Mouse (Mus musculus): Measurements from ENCODE around the gene Hdac7. TPM values are rescaled to one million over a fixed set of nuclear protein-coding genes. Genes with fewer than 3 reads are reported as not detected.

Gene Hdac7
- polyA plus RNA-seq, 1 experiment: 827 TPM

DNA sequence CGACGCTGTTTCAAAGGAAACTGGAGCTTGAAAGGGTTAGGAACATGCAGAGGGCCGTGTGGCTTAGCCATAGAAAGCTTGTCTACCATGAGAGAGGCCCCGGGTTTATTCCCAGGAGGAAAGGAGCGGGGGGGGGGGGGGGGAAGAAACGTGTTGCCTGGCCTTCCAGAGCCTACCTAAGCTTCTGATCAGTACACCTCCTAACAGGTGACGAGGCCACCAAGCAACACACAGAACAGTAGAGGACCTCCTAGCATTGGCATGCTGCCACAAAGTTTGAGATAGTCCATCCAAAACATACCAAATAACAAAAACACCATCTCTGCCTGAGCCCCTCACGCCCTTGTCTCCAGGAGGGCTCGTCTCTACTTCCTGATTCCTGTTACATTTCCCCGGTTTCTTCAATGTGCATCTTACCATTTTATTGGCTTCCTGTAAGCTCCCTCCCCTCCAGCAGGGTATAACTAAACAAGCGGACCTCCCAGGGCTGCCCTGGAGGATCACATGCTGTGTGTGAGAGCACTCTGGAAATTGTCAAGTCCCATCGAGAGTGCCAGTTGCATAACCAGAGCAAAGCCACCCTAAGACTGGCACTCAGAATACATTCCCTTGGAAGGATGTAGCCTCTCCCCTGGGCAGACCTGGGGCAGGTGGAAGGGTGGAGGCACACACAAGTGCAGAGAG, 21.6 kb downstream of the Hdac7 start:
- Histone ChIP-seq H3K27ac (ENCODE audit: control insufficient read depth, insufficient read depth, low read length) (no peak overlapping the region), H3K4me1 (replicated peaks; ENCODE audit: control insufficient read depth, insufficient read depth, low read length) (peaks cover 81% of the 10 kb centered on the region), H3K27me3 (ENCODE audit: control insufficient read depth, insufficient read depth, low read length) (no peaks in the 10 kb centered on the region), H3K4me3 (ENCODE audit: control insufficient read depth, insufficient read depth, low read length) (no peak overlapping the region), H3K36me3 (ENCODE audit: control insufficient read depth, insufficient read depth, low read length) (peaks cover 32% of the 10 kb centered on the region)
- WGBS: 30% methylated on average over 11 of the region's 12 CpGs
- no peak for DNase-seq
- no peak for TF ChIP-seq POLR2A (IDR thresholded peaks at IDR 0.05; ENCODE audit: control insufficient read depth, extremely low read depth, insufficient read depth, low read length, poor library complexity)
- no peak for TF ChIP-seq CTCF (IDR thresholded peaks at IDR 0.05; ENCODE audit: borderline replicate concordance, control insufficient read depth, extremely low read depth, insufficient read depth, low read length, poor library complexity)

DNA sequence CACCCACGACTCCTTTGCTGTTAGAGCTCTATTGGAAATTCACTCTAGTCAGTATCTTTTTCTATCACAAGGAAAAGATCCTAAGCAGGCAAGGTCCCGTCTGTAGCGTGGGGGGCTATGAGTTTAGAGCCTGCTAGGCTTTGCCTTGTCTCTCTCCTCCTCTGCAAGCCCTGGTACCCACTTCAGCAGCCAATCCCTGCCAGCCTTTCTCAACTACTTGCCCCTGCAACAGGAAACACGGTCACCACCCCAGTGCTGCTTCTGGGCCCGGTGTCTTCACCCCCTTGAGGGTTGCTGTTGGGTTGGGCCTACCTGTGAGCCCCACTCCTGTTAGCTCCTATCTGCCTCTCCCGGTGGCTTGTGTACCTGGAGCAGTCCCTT, 22.3 kb downstream of the Hdac7 start:
- peaks cover 81% of the 10 kb centered on the region for H3K4me1 ChIP-seq (replicated peaks; ENCODE audit: control insufficient read depth, insufficient read depth, low read length)
- peaks cover 32% of the 10 kb centered on the region for H3K36me3 ChIP-seq (ENCODE audit: control insufficient read depth, insufficient read depth, low read length)
- TF ChIP-seq CTCF (IDR thresholded peaks at IDR 0.05; ENCODE audit: borderline replicate concordance, control insufficient read depth, extremely low read depth, insufficient read depth, low read length, poor library complexity): 0 out of 2 replicates have a peak, but pooled peaks have one; percentile 20
- TF ChIP-seq POLR2A (IDR thresholded peaks at IDR 0.05; ENCODE audit: control insufficient read depth, extremely low read depth, insufficient read depth, low read length, poor library complexity): no peak
- 14% methylated on average over 6 of the region's 6 CpGs for WGBS
- no peaks in the 10 kb centered on the region for H3K27me3 ChIP-seq (ENCODE audit: control insufficient read depth, insufficient read depth, low read length)
- DNase-seq: peak; percentile 61
- H3K4me3 ChIP-seq (ENCODE audit: control insufficient read depth, insufficient read depth, low read length): no peak overlapping the region
- peak overlapping the region; percentile 48 for H3K27ac ChIP-seq (ENCODE audit: control insufficient read depth, insufficient read depth, low read length)

DNA sequence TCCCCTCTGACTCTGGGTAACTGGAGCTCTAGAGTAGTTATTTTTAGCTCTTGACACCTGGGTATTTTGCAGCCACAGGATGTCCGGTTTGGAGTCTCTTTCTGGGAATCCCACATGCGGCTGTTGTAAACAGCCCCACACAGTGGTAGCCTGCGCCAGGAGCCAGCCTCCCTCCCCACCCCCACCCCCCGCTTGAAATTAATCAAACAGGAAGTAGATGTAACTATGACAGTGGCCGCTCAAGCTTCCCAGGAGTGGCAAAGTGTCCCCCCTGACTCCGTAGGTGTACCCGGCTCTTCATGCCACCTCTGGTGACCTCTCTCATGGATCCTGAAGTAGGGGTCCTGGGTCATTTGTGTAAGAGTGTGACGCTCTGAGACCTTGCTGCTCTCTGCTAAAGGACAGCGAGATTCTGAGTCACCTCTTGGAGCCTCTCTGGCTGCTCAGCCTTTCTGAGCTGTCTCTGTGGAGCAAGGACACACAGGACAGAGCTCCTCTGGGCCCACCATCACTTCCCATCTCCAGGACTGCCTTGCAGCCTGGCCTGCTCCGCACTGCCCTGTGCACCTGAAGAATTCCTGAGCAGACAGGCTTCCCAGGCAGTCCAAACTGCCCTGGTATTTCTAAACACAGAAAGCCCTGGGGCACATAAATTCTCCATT, 22.9 kb downstream of the Hdac7 start:
- Histone ChIP-seq H3K4me3 (ENCODE audit: control insufficient read depth, insufficient read depth, low read length) (no peak overlapping the region), H3K27me3 (ENCODE audit: control insufficient read depth, insufficient read depth, low read length) (no peaks in the 10 kb centered on the region), H3K27ac (ENCODE audit: control insufficient read depth, insufficient read depth, low read length) (peak overlapping the region; percentile 48), H3K36me3 (ENCODE audit: control insufficient read depth, insufficient read depth, low read length) (peaks cover 29% of the 10 kb centered on the region), H3K4me1 (replicated peaks; ENCODE audit: control insufficient read depth, insufficient read depth, low read length) (peaks cover 80% of the 10 kb centered on the region)
- TF ChIP-seq POLR2A (IDR thresholded peaks at IDR 0.05; ENCODE audit: control insufficient read depth, extremely low read depth, insufficient read depth, low read length, poor library complexity) (no peak), CTCF (IDR thresholded peaks at IDR 0.05; ENCODE audit: borderline replicate concordance, control insufficient read depth, extremely low read depth, insufficient read depth, low read length, poor library complexity) (no peak)
- 11% methylated on average over 10 of the region's 10 CpGs for WGBS
- no peak for DNase-seq

DNA sequence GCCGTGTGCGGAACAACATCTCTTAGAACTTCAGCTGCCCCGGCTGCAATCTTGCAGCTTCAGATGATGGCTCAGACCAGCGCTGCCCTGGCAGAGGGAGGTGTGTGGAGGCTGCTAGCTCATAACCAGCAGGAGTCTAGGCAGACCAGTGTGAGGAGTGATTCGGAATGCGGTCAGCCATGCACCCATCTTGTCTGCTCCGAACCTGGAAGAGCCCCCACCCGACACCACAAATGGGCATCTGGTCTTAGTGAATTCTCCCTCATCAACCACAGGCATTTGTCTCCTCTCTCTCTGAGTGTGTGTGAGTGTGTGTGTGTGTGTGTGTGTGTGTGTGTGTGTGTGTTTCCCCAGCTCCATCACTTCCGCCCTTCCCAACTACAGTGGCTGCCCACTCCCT, 24.4 kb downstream of the Hdac7 start:
- DNase-seq: no peak
- peaks cover 36% of the 10 kb centered on the region for H3K36me3 ChIP-seq (ENCODE audit: control insufficient read depth, insufficient read depth, low read length)
- 86% methylated on average over 9 of the region's 9 CpGs for WGBS
- peaks cover 76% of the 10 kb centered on the region for H3K4me1 ChIP-seq (replicated peaks; ENCODE audit: control insufficient read depth, insufficient read depth, low read length)
- H3K27ac ChIP-seq (ENCODE audit: control insufficient read depth, insufficient read depth, low read length): no peak overlapping the region
- TF ChIP-seq CTCF (IDR thresholded peaks at IDR 0.05; ENCODE audit: borderline replicate concordance, control insufficient read depth, extremely low read depth, insufficient read depth, low read length, poor library complexity) (no peak), POLR2A (IDR thresholded peaks at IDR 0.05; ENCODE audit: control insufficient read depth, extremely low read depth, insufficient read depth, low read length, poor library complexity) (no peak)
- H3K4me3 ChIP-seq (ENCODE audit: control insufficient read depth, insufficient read depth, low read length): no peak overlapping the region
- H3K27me3 ChIP-seq (ENCODE audit: control insufficient read depth, insufficient read depth, low read length): no peaks in the 10 kb centered on the region

DNA sequence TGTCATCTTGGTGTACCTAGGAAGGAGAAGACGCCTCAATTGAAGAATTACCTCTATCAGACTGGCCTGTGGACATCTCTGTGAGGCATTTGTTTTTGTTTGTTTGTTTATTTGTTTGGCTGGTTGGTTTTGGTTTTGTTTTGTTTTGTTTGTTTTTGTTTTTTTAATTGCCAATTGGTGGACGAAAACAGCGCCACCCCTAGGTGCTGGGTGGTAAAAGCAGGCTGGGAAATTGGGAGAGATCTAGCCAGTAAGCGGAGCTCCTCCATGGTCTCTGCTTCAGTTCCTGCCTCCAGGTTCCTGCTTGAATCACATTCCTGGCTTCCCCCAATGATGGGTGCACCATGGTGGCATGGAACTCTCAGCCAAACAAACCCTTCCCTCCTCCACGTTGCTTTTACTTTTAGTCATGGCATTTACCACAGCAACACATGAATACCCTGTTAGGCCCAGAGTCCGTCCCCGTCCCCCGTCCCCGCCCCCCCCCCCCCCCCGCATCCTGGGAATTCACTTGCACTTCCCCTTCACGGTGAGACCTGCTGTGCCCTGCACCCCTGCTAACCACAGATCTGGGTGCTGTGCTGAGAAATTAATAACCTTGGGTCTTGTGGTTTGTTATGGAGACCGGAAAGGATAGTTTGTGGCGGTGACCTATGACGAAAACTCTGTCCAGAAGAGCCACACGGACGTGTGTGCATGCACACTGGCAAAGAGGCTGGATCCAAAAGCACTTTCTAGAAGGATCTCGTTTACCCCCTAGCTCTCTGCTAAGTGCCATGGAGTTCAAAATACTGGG, 27.9 kb downstream of the Hdac7 start:
- 58% methylated on average over 17 of the region's 17 CpGs for WGBS
- no peak for TF ChIP-seq POLR2A (IDR thresholded peaks at IDR 0.05; ENCODE audit: control insufficient read depth, extremely low read depth, insufficient read depth, low read length, poor library complexity)
- no peak for TF ChIP-seq CTCF (IDR thresholded peaks at IDR 0.05; ENCODE audit: borderline replicate concordance, control insufficient read depth, extremely low read depth, insufficient read depth, low read length, poor library complexity)
- H3K4me1 ChIP-seq (replicated peaks; ENCODE audit: control insufficient read depth, insufficient read depth, low read length): peaks cover 57% of the 10 kb centered on the region
- H3K27ac ChIP-seq (ENCODE audit: control insufficient read depth, insufficient read depth, low read length): no peak overlapping the region
- DNase-seq: no peak
- no peak overlapping the region for H3K4me3 ChIP-seq (ENCODE audit: control insufficient read depth, insufficient read depth, low read length)
- H3K27me3 ChIP-seq (ENCODE audit: control insufficient read depth, insufficient read depth, low read length): no peaks in the 10 kb centered on the region
- peaks cover 35% of the 10 kb centered on the region for H3K36me3 ChIP-seq (ENCODE audit: control insufficient read depth, insufficient read depth, low read length)

DNA sequence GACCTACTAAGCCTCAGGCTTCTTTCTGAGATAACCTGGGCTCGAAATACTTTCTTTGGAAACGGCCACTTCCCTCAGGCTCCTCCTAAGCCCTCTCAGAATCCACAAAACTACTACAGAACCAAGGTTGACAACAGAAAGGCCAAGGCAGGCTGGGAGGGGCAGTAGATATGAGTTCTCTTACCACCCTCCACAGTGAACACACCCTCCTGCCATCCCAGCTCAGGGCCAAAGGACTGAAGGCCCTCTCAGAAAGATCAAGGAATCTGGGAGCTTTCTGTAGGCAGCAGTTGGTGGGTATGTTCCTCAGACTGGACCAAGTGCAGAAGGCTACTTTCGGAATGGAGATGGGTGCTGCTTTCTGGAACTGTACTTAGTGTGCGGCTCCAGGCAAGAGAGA, 29.0 kb downstream of the Hdac7 start:
- 97% methylated on average over 4 of the region's 4 CpGs for WGBS
- Histone ChIP-seq H3K36me3 (ENCODE audit: control insufficient read depth, insufficient read depth, low read length) (peaks cover 37% of the 10 kb centered on the region), H3K27ac (ENCODE audit: control insufficient read depth, insufficient read depth, low read length) (no peak overlapping the region)

More for the DNA sequence above, 29.0 kb downstream of the Hdac7 start:
- Histone ChIP-seq H3K27me3 (ENCODE audit: control insufficient read depth, insufficient read depth, low read length) (no peaks in the 10 kb centered on the region), H3K4me1 (replicated peaks; ENCODE audit: control insufficient read depth, insufficient read depth, low read length) (peaks cover 46% of the 10 kb centered on the region), H3K4me3 (ENCODE audit: control insufficient read depth, insufficient read depth, low read length) (no peak overlapping the region)
- TF ChIP-seq CTCF (IDR thresholded peaks at IDR 0.05; ENCODE audit: borderline replicate concordance, control insufficient read depth, extremely low read depth, insufficient read depth, low read length, poor library complexity) (no peak), POLR2A (IDR thresholded peaks at IDR 0.05; ENCODE audit: control insufficient read depth, extremely low read depth, insufficient read depth, low read length, poor library complexity) (no peak)
- no peak for DNase-seq
